Mouse (Mus musculus) left cerebral cortex, postnatal 14 days (tissue): Measurements from ENCODE around the gene Tmem266. TPM values are rescaled to one million over a fixed set of nuclear protein-coding genes. Genes with fewer than 3 reads are reported as not detected.

Experiments
- DNase-seq, 2 experiments: peaks; one replicate each; pipeline ENCODE4 v3.0.0; 2021 to 2022; ENCODE audit warnings: low spot score in 2 of 2, mixed read lengths in 1 of 2
- intact Hi-C: fragments of 180-260 bp; cut with DNase I; formaldehyde crosslinking; loops from one replicate; pipeline ENCODE4 v1.15.1; 2025
- total RNA-seq, 2 experiments: library from RNA; stranded (reverse); gene quantifications; 2 replicates each; pipeline ENCODE4 v1.2.3; 2021

Tmem266 gene
- total RNA-seq, 2 experiments from 2014 or later, result 9.5 to 10.5 TPM

DNA sequence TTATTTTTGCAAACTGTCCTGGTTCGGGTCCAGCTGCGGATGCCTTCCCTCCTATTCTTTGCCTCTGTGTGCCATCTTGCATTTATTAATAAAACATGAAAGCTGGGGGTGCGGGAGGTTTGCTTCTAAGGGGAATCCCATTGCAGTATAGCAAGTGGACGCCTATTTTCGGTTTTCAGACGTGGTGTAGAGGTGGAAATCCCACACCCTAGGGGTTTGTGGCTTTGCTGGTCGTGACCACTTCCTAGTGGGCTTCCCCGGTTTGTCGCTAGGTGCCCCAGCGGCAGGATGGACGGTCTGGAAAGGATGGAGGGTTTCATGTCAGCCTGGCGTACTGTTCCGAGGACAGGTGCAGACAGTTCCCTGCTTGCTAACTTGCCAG, 512 bp downstream of the Tmem266 start:
- intact Hi-C loops, result loop anchor here (2.0 kb wide), 1 partner anchor 56 kb away; no protein-coding TSS in a partner anchor

DNA sequence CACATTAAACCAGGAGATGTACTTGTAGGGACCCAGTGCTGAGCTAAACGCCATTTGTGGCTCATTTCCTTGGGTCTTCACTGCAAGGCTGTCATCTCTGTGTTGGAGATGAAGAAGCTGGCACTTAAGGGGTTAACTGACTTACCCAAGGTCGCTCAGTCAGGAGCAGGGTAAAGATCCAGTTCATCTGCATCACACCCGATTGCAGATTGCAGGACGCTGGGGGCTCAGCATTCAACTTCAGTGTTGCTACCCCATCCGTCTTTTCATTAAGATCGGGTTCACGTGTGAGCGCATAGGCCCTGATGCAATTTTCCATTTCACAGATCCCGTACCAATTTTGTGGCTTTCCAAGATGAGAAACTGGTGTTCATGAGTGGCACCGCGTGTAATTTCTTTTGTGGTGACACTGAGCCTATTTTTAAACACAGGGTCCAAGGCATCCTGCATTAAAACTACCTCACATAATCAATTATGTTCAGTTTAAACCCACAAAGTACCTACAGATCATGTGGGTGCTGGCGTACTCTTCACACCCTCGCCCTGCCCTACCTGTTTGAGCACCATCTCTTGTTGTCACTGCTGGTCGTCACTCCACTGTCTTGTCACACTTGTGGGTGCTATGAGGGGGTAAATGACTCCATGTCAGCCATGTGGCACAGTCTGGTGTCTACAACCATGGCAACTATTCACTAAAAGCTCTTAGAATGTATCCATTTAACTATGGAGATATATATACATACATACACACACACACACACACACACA, 1.6 kb downstream of the Tmem266 start:
- no peak for DNase-seq
- intact Hi-C loops, result no loop called here

More for the DNA sequence above, 512 bp downstream of the Tmem266 start:
- peak; percentile 20 to 56 for DNase-seq

GRCm38 (mm10) chr9:55329401-55329800, 2.7 kb downstream of the Tmem266 start:
- DNase-seq, result no peak
- intact Hi-C loops, result no loop called here

DNA sequence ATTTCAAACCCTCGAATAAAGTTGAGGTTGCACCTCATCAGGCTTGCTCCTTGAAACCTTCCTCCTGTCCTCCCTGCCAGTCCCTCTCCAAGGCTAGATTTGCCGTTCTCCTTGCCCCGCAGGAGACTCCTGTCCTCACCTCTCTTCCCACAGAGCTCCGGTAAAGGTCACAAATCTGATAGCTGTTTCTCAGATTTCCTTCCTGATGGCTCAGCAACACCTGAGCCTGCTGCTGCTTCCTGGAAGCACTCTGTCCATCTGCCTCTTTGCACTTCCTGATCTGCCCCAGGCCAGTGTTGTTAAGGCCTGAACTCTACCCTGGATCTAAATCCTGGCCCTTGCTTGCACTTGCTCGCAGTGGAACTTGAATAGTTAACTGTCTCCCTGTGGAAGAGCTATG, 5.8 kb downstream of the Tmem266 start:
- no peak for DNase-seq
- intact Hi-C loops, result no loop called here

DNA sequence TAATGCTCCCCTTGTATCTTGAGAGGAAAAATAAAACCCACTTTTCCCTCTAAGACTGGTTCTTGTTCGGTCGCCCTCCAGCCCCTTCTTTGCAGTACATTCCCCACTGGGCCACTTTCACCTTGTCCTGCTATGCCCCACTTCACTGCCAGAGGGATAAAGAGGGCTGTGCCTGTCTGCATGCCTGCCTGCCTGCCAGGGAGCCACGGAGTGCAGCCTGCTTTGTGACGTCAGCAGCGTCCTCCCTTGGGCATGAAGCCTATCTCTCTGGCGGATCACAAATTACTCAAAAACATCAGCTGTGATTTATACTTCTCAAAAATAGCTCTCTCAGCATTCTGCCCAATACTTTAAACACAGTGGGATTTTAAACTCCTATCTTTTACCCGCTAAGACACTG, 6.2 kb downstream of the Tmem266 start:
- DNase-seq, result peak in 1 of 2 experiments; percentile 47
- intact Hi-C loops, result no loop called here

DNA sequence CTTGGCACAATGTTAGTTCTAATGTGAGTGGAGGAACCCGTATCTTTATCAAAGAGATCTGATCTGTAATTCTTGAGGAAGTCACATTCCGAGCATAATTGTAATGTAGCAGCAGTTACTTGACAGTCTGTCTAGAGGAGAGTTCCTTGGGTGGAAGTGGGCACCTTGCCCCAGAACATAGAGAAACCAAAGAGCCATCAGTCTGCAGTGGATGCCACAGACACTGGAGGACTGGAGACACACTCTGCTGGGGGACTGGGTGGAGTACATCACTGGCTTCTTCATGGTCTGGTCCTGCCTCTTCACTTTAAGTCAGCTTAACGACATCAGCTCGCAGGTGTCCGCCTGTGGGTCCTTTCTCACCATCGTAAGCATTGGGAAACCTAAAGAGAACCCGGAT, 17.5 kb downstream of the Tmem266 start:
- intact Hi-C loops, result no loop called here
- no peak for DNase-seq

- intact Hi-C loops, result no loop called here
- no peak for DNase-seq
Observed at GRCm38 (mm10) chr9:55345332-55345731, 18.6 kb downstream of the Tmem266 start.

DNA sequence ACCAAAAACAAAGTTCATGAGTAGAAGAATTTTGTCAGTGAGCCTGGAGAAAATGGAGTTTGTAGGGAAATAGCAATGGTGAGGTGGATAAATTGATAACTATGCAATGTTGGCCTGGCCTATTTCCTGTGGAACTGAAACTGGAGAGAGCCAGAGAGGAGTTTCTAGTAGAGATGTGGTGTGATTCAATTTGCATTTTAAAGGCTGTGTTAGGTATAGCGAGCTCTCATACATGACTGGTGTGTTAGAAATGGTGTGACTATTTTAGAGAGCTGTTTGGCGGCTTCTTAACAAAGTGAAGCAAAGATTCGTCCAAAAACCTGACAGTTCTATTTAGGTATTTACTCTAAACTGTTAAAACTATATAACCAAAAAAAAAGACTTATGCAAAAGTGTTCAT, 22.0 kb downstream of the Tmem266 start:
- intact Hi-C loops, result no loop called here
- peak in 1 of 2 experiments; percentile 62 for DNase-seq

GRCm38 (mm10) chr9:55354686-55355085, 28.0 kb downstream of the Tmem266 start:
- intact Hi-C loops, result no loop called here
- DNase-seq, result no peak

DNA sequence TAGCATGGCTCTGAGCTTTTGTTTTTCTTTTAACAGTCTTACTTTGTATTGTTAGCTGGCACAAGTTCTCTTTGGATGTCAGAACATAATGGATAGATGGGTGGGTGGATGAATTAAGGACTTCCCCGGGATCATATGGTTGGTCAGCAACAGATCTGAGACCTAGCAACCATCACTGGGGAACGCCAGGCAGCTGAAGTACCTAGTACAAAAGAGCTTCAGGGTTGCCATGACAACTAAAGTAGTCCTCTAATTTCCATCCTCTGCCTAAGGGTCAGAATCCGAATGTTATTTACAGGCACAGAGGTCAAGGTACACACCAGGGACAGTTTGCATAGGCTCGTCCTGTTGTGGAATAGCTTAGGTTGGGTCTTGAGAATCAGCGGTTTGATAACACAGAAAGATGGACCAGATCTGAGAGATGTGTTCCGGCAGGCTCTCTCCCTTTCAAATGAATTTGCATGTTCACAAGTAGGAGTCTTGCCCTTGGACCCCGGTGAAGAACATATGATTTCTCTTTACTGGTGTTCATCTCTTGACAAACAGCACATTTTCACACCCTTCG, 28.6 kb downstream of the Tmem266 start:
- intact Hi-C loops, result no loop called here
- peak in 1 of 2 experiments; percentile 19 for DNase-seq

- intact Hi-C loops, result no loop called here
- DNase-seq, result peak in 1 of 2 experiments; percentile 30
Observed at GRCm38 (mm10) chr9:55357164-55357563, 30.5 kb downstream of the Tmem266 start.

DNA sequence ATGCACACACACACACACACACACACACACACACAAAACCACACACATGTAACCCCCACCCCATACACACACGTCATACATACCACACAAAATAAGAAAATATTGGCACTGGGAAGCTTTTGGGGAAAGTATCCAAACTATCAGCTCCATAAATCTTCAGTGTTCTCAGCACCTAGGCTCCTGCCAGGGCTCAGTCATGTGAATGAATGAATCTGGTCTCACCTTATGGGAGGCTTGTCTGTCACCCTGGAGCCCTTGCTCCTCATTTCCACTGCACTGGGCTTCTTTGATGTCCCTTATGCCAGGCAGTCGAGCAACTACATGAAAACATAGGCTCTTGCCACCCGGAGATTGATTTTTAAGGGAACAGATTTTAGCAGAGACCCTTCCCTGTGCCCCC, 33.7 kb downstream of the Tmem266 start:
- intact Hi-C loops, result no loop called here
- DNase-seq, result no peak

DNA sequence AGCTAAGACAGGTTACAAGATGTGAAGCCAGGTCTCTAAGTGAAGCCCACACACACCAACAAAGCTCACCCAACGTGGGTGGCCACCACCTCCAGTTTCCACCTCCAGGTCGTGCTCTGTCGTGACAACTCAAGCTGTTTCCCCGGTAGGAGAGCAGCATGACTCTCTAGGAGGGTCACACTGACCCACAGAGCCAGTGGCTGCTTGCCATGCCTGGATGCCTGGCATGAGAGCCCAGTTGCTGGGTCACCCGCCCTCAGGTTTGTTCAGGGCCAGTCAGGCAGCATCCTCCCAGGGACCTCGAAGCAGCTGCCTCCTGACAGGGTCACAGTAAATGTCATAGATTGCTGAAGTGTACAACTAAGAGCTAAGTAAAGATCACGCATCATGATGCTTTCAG, 34.1 kb downstream of the Tmem266 start:
- intact Hi-C loops, result no loop called here
- no peak for DNase-seq

DNA sequence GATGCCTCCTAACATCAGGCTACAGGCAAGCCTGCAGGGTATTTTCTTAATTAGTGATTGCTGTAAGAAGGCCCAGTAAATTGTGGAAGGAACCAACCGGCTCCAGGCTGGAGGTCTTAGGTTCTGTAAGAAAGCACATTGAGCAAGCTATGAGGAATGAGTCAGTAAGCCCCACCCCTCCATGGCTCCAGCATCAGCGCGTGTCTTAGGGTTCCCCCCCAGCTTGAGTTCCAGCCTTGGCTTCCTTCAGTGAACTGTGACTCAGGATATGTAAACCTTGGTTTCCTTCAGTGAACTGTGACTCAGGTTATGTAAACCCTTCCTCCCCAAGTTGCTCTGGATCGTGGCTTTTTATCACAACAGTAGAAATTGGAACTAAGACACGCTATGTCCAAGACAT, 35.3 kb downstream of the Tmem266 start:
- intact Hi-C loops, result no loop called here

DNA sequence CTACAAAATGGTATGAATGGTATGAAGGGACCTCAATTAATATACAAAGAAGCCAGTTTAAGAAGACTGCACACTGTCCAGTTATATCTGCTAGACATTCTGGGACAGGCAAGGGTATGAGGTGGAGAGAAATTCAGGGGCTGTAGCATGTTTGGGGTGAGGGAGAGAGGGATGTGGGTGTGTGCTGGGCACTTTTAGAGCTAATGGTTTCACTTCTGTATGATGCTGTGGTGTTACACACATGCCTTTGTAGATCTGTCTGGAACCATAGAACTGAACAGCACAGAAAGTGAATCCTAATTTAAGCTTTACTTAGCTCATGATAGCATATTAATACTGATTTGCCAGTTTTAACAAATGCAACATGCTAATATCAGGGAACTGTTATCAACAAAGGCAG, 37.0 kb downstream of the Tmem266 start:
- intact Hi-C loops, result no loop called here
- DNase-seq, result no peak

More for the DNA sequence above, 35.3 kb downstream of the Tmem266 start:
- DNase-seq, result no peak

DNA sequence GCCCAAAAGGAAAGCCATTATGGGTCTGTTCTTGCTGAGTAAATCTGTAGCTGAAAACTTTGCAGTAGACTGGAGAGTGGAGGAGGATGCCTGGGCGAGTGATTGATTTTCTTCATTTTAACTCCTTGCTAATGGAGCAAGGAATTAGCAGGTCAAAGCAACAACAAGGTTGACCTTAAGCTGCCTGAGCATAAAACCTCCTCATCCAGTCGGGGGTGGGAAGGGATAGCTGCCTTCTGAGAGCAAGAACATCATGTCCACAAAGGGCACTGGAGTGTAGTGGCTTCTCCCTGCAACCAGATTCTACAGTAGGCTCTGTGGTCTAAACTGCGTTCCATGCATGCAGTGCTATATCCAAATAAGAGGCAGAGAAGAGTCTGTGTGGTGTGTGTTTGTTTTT, 41.3 kb downstream of the Tmem266 start:
- intact Hi-C loops, result no loop called here
- no peak for DNase-seq

DNA sequence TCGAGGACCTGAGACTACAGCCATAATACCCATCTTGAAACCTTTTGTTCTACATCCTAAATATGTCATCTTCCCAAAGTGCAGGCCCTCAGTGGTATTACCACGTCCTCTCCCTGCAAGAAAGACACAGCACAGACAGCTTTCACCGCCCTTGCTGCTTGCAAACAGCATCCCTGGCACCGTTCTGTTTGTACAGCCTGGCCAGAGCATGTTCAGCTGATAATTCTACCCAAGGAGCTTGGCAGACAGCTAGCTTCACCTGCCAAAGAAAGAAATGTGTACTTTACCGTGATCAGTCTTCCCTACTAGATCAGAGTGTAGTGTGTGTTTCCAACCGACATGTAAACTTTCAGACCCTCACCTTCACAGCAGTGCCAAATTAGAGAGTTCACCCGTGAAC, 45.2 kb downstream of the Tmem266 start:
- no peak for DNase-seq
- intact Hi-C loops, result no loop called here

DNA sequence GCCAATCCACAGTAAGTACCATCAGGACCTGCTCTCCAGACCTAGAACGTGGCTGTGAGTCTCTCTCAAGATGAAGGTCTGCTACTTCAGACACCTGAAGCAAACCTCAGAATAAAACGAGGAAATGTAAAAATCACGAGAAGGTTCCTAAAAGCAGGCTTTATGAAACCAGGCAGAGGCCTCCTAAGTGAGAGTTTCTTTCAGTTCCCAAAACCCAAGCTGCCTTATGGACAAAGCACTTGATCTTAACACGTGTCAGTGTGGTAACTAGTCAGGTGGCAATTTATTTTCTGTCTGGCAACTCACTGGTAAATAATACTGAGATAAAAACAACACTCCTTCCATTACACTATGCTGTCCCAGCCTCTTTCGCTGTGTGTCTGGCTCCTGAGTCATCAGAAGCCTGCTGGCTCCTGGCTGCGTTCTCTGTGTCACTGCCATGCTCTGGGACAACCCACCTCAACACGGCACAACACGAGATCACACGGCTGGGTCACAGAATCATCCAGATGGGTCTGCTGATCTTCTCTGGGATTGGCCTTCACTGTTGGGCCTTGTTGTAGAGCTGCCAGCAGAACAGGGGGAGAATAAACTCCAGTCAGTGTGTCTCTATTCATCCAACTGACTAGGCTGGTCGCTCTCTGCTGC, 51.0 kb downstream of the Tmem266 start:
- intact Hi-C loops, result no loop called here
- no peak for DNase-seq

- intact Hi-C loops, result no loop called here
- DNase-seq, result no peak
Observed at GRCm38 (mm10) chr9:55381456-55381855, 54.7 kb downstream of the Tmem266 start.

DNA sequence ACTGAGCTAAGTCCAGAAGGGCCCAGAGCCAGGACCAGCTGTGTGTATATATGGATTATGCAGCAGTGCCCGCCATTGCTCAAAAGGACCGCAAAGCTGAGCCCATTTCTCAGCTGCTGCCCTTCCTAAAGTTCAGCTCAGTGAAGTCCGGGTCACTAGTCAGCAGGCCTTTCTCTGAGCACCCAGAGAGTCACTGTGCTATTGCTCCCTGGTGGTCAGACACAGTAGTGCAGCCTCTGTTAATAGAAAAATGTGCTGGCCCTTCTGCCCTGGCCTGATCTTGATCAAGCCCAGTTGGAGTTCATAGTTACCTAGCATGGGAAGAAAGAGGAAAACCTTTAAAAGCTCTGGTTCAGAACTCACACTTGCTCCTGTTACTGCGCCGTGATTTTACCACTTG, 55.7 kb downstream of the Tmem266 start:
- DNase-seq, result peak; percentile 38 to 52

DNA sequence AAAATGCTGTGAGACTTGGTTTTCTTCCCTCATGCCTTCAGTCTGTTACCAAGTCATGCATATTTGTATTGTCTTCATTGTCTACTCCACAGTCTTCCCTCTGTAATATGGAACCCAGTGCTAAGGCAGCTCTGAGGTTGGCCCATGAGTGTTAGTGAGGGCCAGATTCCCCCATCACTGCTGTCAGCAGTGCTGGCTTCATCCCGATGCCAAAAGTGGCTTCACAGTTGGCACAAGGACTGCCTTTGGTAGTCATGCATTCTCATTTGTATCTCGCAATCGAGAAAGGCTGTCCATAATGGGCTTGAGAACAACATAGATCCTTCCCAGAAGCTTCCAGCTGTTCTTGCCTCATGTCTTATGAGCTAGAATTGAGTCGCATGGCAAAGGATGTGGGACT, 59.4 kb downstream of the Tmem266 start:
- intact Hi-C loops, result no loop called here

More for the DNA sequence above, 55.7 kb downstream of the Tmem266 start:
- intact Hi-C loops, result loop anchor here (2.0 kb wide), 1 partner anchor 56 kb away; the partner anchor contains the start of genes Nrg4 and Tmem266

More for the DNA sequence above, 59.4 kb downstream of the Tmem266 start:
- no peak for DNase-seq
